Mouse (Mus musculus): Measurements from ENCODE around the gene Cfap54. TPM values are rescaled to one million over a fixed set of nuclear protein-coding genes. Genes with fewer than 3 reads are reported as not detected.

Cfap54 gene
- polyA plus RNA-seq, 1 experiment: not detected

GRCm38 (mm10) chr10:93122399-93123184 lies 41.2 kb upstream of the Cfap54 start:
- Histone ChIP-seq H3K27ac (ENCODE audit: insufficient read depth, low read depth, low read length) (no peak overlapping the region), H3K4me3 (ENCODE audit: insufficient read depth, low read depth, low read length) (no peak overlapping the region), H3K4me1 (ENCODE audit: control insufficient read depth, insufficient read depth, low read length) (peaks cover 6% of the 10 kb centered on the region)
- TF ChIP-seq POLR2A (IDR thresholded peaks at IDR 0.05; ENCODE audit: insufficient read depth, low read depth, low read length) (no peak), CTCF (IDR thresholded peaks at IDR 0.05; ENCODE audit: insufficient read depth, low read depth, low read length) (no peak)
- 45% methylated on average over 12 of the region's 12 CpGs for WGBS

- WGBS: 96% methylated on average over 6 of the region's 6 CpGs
- no peak for TF ChIP-seq CTCF (IDR thresholded peaks at IDR 0.05; ENCODE audit: insufficient read depth, low read depth, low read length)
- no peak for TF ChIP-seq POLR2A (IDR thresholded peaks at IDR 0.05; ENCODE audit: insufficient read depth, low read depth, low read length)
- Histone ChIP-seq H3K27ac (ENCODE audit: insufficient read depth, low read depth, low read length) (no peak overlapping the region), H3K4me3 (ENCODE audit: insufficient read depth, low read depth, low read length) (no peak overlapping the region), H3K4me1 (ENCODE audit: control insufficient read depth, insufficient read depth, low read length) (peaks cover 6% of the 10 kb centered on the region)
These were observed 39.9 kb upstream of the Cfap54 start for GRCm38 (mm10) chr10:93121262-93121860.

- Histone ChIP-seq H3K4me3 (ENCODE audit: insufficient read depth, low read depth, low read length) (no peak overlapping the region), H3K27ac (ENCODE audit: insufficient read depth, low read depth, low read length) (no peak overlapping the region), H3K4me1 (ENCODE audit: control insufficient read depth, insufficient read depth, low read length) (peaks cover 6% of the 10 kb centered on the region)
- WGBS: 55% methylated on average over 5 of the region's 5 CpGs
- TF ChIP-seq CTCF (IDR thresholded peaks at IDR 0.05; ENCODE audit: insufficient read depth, low read depth, low read length) (no peak), POLR2A (IDR thresholded peaks at IDR 0.05; ENCODE audit: insufficient read depth, low read depth, low read length) (no peak)
These were observed 38.4 kb upstream of the Cfap54 start for GRCm38 (mm10) chr10:93119809-93120208.

- no peak overlapping the region for H3K27ac ChIP-seq (ENCODE audit: insufficient read depth, low read depth, low read length)
- no peak overlapping the region for H3K4me3 ChIP-seq (ENCODE audit: insufficient read depth, low read depth, low read length)
- WGBS: 90% methylated on average over 3 of the region's 3 CpGs
- TF ChIP-seq POLR2A (IDR thresholded peaks at IDR 0.05; ENCODE audit: insufficient read depth, low read depth, low read length) (no peak), CTCF (IDR thresholded peaks at IDR 0.05; ENCODE audit: insufficient read depth, low read depth, low read length) (no peak)
- H3K4me1 ChIP-seq (ENCODE audit: control insufficient read depth, insufficient read depth, low read length): no peaks in the 10 kb centered on the region
These were observed 35.2 kb upstream of the Cfap54 start for GRCm38 (mm10) chr10:93116636-93117035.

GRCm38 (mm10) chr10:93115743-93116142 lies 34.3 kb upstream of the Cfap54 start:
- no peak overlapping the region for H3K27ac ChIP-seq (ENCODE audit: insufficient read depth, low read depth, low read length)
- TF ChIP-seq CTCF (IDR thresholded peaks at IDR 0.05; ENCODE audit: insufficient read depth, low read depth, low read length) (no peak), POLR2A (IDR thresholded peaks at IDR 0.05; ENCODE audit: insufficient read depth, low read depth, low read length) (no peak)
- 78% methylated on average over 1 of the region's 1 CpGs for WGBS
- H3K4me1 ChIP-seq (ENCODE audit: control insufficient read depth, insufficient read depth, low read length): no peaks in the 10 kb centered on the region
- H3K4me3 ChIP-seq (ENCODE audit: insufficient read depth, low read depth, low read length): no peak overlapping the region

- 95% methylated on average over 1 of the region's 1 CpGs for WGBS
- no peak overlapping the region for H3K4me3 ChIP-seq (ENCODE audit: insufficient read depth, low read depth, low read length)
- H3K27ac ChIP-seq (ENCODE audit: insufficient read depth, low read depth, low read length): no peak overlapping the region
- TF ChIP-seq CTCF (IDR thresholded peaks at IDR 0.05; ENCODE audit: insufficient read depth, low read depth, low read length) (no peak), POLR2A (IDR thresholded peaks at IDR 0.05; ENCODE audit: insufficient read depth, low read depth, low read length) (no peak)
- H3K4me1 ChIP-seq (ENCODE audit: control insufficient read depth, insufficient read depth, low read length): no peaks in the 10 kb centered on the region
These were observed 33.4 kb upstream of the Cfap54 start for GRCm38 (mm10) chr10:93114782-93115181.

GRCm38 (mm10) chr10:93113968-93114367 lies 32.5 kb upstream of the Cfap54 start:
- Histone ChIP-seq H3K27ac (ENCODE audit: insufficient read depth, low read depth, low read length) (no peak overlapping the region), H3K4me1 (ENCODE audit: control insufficient read depth, insufficient read depth, low read length) (no peaks in the 10 kb centered on the region), H3K4me3 (ENCODE audit: insufficient read depth, low read depth, low read length) (no peak overlapping the region)
- WGBS: 98% methylated on average over 8 of the region's 8 CpGs
- no peak for TF ChIP-seq POLR2A (IDR thresholded peaks at IDR 0.05; ENCODE audit: insufficient read depth, low read depth, low read length)
- no peak for TF ChIP-seq CTCF (IDR thresholded peaks at IDR 0.05; ENCODE audit: insufficient read depth, low read depth, low read length)

GRCm38 (mm10) chr10:93112021-93112420 lies 30.6 kb upstream of the Cfap54 start:
- TF ChIP-seq POLR2A (IDR thresholded peaks at IDR 0.05; ENCODE audit: insufficient read depth, low read depth, low read length): no peak
- TF ChIP-seq CTCF (IDR thresholded peaks at IDR 0.05; ENCODE audit: insufficient read depth, low read depth, low read length): no peak
- WGBS: 66% methylated on average over 6 of the region's 6 CpGs
- Histone ChIP-seq H3K4me3 (ENCODE audit: insufficient read depth, low read depth, low read length) (no peak overlapping the region), H3K4me1 (ENCODE audit: control insufficient read depth, insufficient read depth, low read length) (no peaks in the 10 kb centered on the region), H3K27ac (ENCODE audit: insufficient read depth, low read depth, low read length) (no peak overlapping the region)

GRCm38 (mm10) chr10:93111412-93111811 lies 30.0 kb upstream of the Cfap54 start:
- Histone ChIP-seq H3K4me3 (ENCODE audit: insufficient read depth, low read depth, low read length) (no peak overlapping the region), H3K27ac (ENCODE audit: insufficient read depth, low read depth, low read length) (no peak overlapping the region), H3K4me1 (ENCODE audit: control insufficient read depth, insufficient read depth, low read length) (no peaks in the 10 kb centered on the region)
- no peak for TF ChIP-seq CTCF (IDR thresholded peaks at IDR 0.05; ENCODE audit: insufficient read depth, low read depth, low read length)
- TF ChIP-seq POLR2A (IDR thresholded peaks at IDR 0.05; ENCODE audit: insufficient read depth, low read depth, low read length): no peak
- 59% methylated on average over 8 of the region's 8 CpGs for WGBS
